Mouse (Mus musculus) megakaryocyte, adult 5-6 weeks (primary cell): ENCODE results near the gene Calm1. TPM values are rescaled to one million over a fixed set of nuclear protein-coding genes. Genes with fewer than 3 reads are reported as not detected.

ENCODE experiments used
- total RNA-seq, 2 experiments: library from RNA; stranded (forward) in 1 of 2; stranded (reverse) in 1 of 2; fragments of 153-499, 151-499 nt in 1 of 2; fragments of 221-1000, 200-1000 nt in 1 of 2; gene quantifications; 2 replicates each; pipeline versions ENCODE4 v1.2.3 to v1.2.4; 2015 to 2017

Gene Calm1
- total RNA-seq, 2 experiments from 2014 or later = 717 to 1,237 TPM

Other genes with a start within 250 kb of the Calm1 start
- 0.16 and 0.23 TPM in 2 replicates for gene Kcnk13, start 234.9 kb upstream of the Calm1 start, total RNA-seq (2015)
- 0.16 and 0.40 TPM in 2 replicates for gene Kcnk13, start 234.9 kb upstream of the Calm1 start, total RNA-seq (2017)
- gene Psmc1, start 89.3 kb upstream of the Calm1 start, total RNA-seq (2015) = 151 and 157 TPM in 2 replicates
- 154 and 189 TPM in 2 replicates for gene Psmc1, start 89.3 kb upstream of the Calm1 start, total RNA-seq (2017)
- gene Nrde2, start 39.8 kb upstream of the Calm1 start, total RNA-seq (2015) = 3.3 and 8.2 TPM in 2 replicates
- gene Nrde2, start 39.8 kb upstream of the Calm1 start, total RNA-seq (2017) = 20.4 and 25.9 TPM in 2 replicates